Mouse (Mus musculus): ENCODE measurements around the gene 1700025C18Rik. TPM values are rescaled to one million over a fixed set of nuclear protein-coding genes. Genes with fewer than 3 reads are reported as not detected.
A peak's percentile ranks its signal among the peaks of the same experiment; 100 is the strongest.

Gene 1700025C18Rik
- polyA plus RNA-seq, 1 experiment from 2014 or later = not detected

DNA sequence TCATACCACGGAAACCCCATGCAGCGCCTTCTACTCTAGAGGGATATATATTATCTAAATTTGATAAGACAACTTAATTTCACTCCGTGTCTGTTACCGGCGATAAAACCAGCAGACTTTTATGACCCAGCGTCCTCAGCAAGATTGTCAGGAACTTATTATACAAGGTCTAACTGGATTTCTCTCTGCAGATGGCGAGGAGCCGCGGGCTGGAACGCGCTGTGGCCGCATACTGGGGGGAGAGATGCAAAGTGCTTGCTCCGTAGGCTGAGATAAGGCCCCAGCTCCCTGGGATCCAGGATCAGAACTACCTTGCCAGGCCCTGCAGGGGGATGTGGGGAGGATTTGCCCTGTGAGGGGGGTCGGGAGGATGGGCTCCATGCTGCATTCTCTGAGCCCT is 1.1 kb downstream of the 1700025C18Rik start:
- H3K27ac ChIP-seq = no peak overlapping the region
- no peaks in the 10 kb centered on the region for H3K4me1 ChIP-seq (replicated peaks; ENCODE audit: control insufficient read depth, insufficient read depth, low read length)
- no peak for DNase-seq (ENCODE audit: low spot score)
- H3K9ac ChIP-seq = no peak overlapping the region; the same call in 1 of the 2 replicates
- no peaks in the 10 kb centered on the region for H3K9me3 ChIP-seq (ENCODE audit: control insufficient read depth, low read length)
- H3K27me3 ChIP-seq (ENCODE audit: control insufficient read depth, insufficient read depth, low read length) = peaks cover 2% of the 10 kb centered on the region; the same call in 1 of the 2 replicates
- WGBS = 41% methylated on average over 14 of the region's 14 CpGs
- H3K4me2 ChIP-seq (replicated peaks) = no peak overlapping the region
- H3K36me3 ChIP-seq (replicated peaks; ENCODE audit: control insufficient read depth, insufficient read depth) = no peaks in the 10 kb centered on the region
- no peak for ATAC-seq (ENCODE audit: low FRiP score)
- H3K4me3 ChIP-seq (replicated peaks; ENCODE audit: low read length) = no peak overlapping the region

DNA sequence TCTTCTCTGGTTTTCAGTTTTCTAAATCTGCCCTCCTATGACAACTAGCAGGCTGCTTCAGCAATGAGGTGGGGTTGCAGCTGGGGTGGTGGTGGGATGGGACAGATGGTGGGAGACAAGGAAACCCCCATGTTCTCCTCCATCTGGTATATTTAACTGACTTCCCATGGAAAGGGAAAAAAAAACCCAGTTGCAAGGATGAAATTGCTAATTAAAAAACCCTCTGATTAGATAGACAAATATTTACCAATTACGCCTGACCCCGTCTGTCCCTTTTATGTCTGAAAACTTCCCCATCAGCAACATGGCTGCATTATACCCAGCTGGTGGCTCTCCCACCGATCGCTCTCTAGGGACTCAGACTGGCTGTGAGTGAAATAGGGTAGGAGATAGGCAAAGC is 3.9 kb downstream of the 1700025C18Rik start:
- Histone ChIP-seq H3K4me1 (replicated peaks; ENCODE audit: control insufficient read depth, insufficient read depth, low read length) (no peaks in the 10 kb centered on the region), H3K9ac (no peak overlapping the region), H3K36me3 (replicated peaks; ENCODE audit: control insufficient read depth, insufficient read depth) (no peaks in the 10 kb centered on the region), H3K27me3 (ENCODE audit: control insufficient read depth, insufficient read depth, low read length) (peaks cover 2% of the 10 kb centered on the region; the same call in 1 of the 2 replicates), H3K9me3 (ENCODE audit: control insufficient read depth, low read length) (no peaks in the 10 kb centered on the region), H3K27ac (no peak overlapping the region), H3K4me3 (replicated peaks; ENCODE audit: low read length) (no peak overlapping the region), H3K4me2 (replicated peaks) (no peak overlapping the region)
- 62% methylated on average over 4 of the region's 4 CpGs for WGBS
- no peak for ATAC-seq (ENCODE audit: low FRiP score)
- no peak for DNase-seq (ENCODE audit: low spot score)

DNA sequence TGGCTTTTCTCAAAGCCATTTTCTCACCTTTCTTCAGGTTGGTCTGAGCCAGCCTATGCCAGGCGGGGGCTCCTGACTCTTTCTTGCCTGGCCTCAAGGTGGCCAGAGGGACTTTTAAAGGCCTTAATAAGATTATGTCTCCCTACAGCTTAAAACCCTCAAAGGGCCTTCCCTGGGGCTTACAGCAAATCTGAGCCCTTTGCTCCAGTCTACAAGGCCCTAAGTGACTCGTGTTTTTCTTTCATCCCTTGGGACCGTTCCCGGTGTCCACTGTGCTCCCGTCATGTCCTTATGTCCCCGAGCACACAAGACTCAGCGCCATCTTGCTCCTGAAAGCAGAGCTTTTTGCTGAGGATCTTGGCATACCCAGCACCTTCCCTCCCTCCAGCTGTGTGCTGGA is 9.3 kb downstream of the 1700025C18Rik start:
- Histone ChIP-seq H3K9me3 (ENCODE audit: control insufficient read depth, low read length) (no peaks in the 10 kb centered on the region), H3K27me3 (ENCODE audit: control insufficient read depth, insufficient read depth, low read length) (peaks cover 26% of the 10 kb centered on the region), H3K36me3 (replicated peaks; ENCODE audit: control insufficient read depth, insufficient read depth) (no peaks in the 10 kb centered on the region), H3K4me2 (replicated peaks) (no peak overlapping the region), H3K4me3 (replicated peaks; ENCODE audit: low read length) (no peak overlapping the region), H3K4me1 (replicated peaks; ENCODE audit: control insufficient read depth, insufficient read depth, low read length) (peaks cover 27% of the 10 kb centered on the region), H3K27ac (no peak overlapping the region), H3K9ac (no peak overlapping the region)
- no peak for ATAC-seq (ENCODE audit: low FRiP score)
- DNase-seq (ENCODE audit: low spot score) = no peak
- WGBS = 37% methylated on average over 7 of the region's 7 CpGs

DNA sequence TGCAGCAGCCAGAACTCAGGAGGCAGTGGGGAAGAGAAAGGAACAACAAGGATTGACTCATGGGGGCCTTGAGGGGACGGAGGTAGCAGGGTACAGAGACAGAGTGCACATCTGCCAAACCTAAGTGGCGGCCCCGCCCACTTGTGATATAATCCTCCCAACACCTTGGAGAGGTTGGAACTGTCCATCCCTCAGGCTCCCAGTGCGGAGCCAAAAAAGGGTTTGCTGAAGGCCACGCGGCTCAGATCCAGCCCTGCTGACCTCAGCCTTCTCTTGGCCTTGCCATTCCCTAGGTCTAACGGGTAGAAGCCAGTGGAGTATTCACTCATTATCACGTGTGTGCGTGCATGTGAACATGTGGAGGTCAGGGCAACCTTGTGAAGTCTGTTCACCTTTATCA is 9.9 kb downstream of the 1700025C18Rik start:
- H3K27ac ChIP-seq = no peak overlapping the region
- no peak for DNase-seq (ENCODE audit: low spot score)
- no peaks in the 10 kb centered on the region for H3K9me3 ChIP-seq (ENCODE audit: control insufficient read depth, low read length)
- ATAC-seq (ENCODE audit: low FRiP score) = no peak
- H3K4me3 ChIP-seq (replicated peaks; ENCODE audit: low read length) = no peak overlapping the region
- H3K4me1 ChIP-seq (replicated peaks; ENCODE audit: control insufficient read depth, insufficient read depth, low read length) = peaks cover 30% of the 10 kb centered on the region
- WGBS = 38% methylated on average over 9 of the region's 9 CpGs
- H3K27me3 ChIP-seq (ENCODE audit: control insufficient read depth, insufficient read depth, low read length) = peaks cover 26% of the 10 kb centered on the region
- H3K36me3 ChIP-seq (replicated peaks; ENCODE audit: control insufficient read depth, insufficient read depth) = no peaks in the 10 kb centered on the region
- no peak overlapping the region for H3K4me2 ChIP-seq (replicated peaks)
- no peak overlapping the region for H3K9ac ChIP-seq

DNA sequence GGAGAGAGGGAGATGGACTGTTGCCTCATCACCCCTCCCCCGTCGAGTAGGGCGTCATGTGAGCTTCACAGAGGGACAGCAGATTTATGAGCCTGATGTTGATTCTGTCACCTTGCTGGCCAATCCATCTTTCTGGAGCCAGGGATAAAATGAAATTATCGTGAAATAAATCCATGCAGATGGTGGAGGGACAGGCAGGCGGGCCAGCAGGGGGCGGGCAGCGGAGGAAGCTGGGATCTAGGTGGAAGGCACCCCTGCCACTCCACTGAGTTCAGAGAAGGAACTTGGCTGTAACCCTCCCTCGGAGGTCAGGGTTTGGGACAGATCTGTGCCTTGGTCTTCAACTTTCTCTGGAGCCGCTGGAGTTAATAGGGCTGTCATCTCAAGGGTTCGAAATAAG is 11.9 kb downstream of the 1700025C18Rik start:
- Histone ChIP-seq H3K9ac (no peak overlapping the region; the same call in 1 of the 2 replicates), H3K27me3 (ENCODE audit: control insufficient read depth, insufficient read depth, low read length) (peaks cover 34% of the 10 kb centered on the region), H3K4me1 (replicated peaks; ENCODE audit: control insufficient read depth, insufficient read depth, low read length) (peaks cover 30% of the 10 kb centered on the region), H3K27ac (no peak overlapping the region), H3K4me3 (replicated peaks; ENCODE audit: low read length) (no peak overlapping the region), H3K9me3 (ENCODE audit: control insufficient read depth, low read length) (no peaks in the 10 kb centered on the region), H3K4me2 (replicated peaks) (no peak overlapping the region), H3K36me3 (replicated peaks; ENCODE audit: control insufficient read depth, insufficient read depth) (no peaks in the 10 kb centered on the region)
- 34% methylated on average over 10 of the region's 10 CpGs for WGBS
- ATAC-seq (ENCODE audit: low FRiP score) = no peak
- DNase-seq (ENCODE audit: low spot score) = no peak

DNA sequence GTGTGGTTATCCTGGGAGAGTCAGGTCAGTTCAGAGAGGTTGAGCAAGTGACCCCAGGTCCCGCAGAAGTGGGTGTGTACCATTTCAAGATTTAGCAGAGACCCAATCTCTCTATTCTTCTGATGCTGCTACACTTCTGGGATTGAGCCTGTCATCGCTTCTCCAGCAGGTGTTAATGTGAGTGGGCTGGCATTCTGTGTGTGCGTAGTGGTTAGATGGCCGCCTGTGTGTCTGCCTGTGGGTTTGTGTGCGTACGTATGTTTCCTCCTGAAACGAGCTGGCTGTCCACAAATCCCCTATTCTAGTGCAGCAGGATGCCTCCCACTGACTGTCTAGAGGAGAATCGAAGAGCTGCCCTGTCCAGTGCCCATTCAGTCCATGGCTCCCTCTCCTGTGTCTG is 12.5 kb downstream of the 1700025C18Rik start:
- H3K27me3 ChIP-seq (ENCODE audit: control insufficient read depth, insufficient read depth, low read length) = peaks cover 39% of the 10 kb centered on the region
- no peak overlapping the region for H3K4me2 ChIP-seq (replicated peaks)
- ATAC-seq (ENCODE audit: low FRiP score) (no peak), DNase-seq (ENCODE audit: low spot score) (no peak)
- H3K27ac ChIP-seq = no peak overlapping the region
- H3K36me3 ChIP-seq (replicated peaks; ENCODE audit: control insufficient read depth, insufficient read depth) = no peaks in the 10 kb centered on the region
- H3K9ac ChIP-seq = no peak overlapping the region
- H3K4me1 ChIP-seq (replicated peaks; ENCODE audit: control insufficient read depth, insufficient read depth, low read length) = peaks cover 30% of the 10 kb centered on the region
- H3K9me3 ChIP-seq (ENCODE audit: control insufficient read depth, low read length) = no peaks in the 10 kb centered on the region
- WGBS = 66% methylated on average over 8 of the region's 8 CpGs
- H3K4me3 ChIP-seq (replicated peaks; ENCODE audit: low read length) = no peak overlapping the region

DNA sequence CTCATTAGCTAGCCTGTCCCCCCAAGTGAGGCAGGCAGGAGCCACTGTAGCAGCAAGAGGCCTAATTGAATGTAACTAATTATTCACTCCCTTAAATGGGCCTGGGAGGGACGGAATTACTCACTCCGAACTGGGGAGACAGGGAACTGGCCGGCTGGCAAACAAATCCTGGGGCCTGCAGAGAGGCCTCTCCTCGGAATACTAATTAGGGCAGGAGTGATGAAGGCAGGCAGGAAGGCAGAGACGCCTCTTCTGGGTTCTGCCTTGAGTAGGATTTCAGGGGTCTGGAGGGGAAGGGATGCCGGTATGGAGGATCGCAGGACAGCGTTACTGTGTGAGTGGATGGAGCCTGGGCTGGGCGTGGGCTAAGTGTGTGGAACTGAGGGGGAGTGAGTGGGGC is 13.5 kb downstream of the 1700025C18Rik start:
- Histone ChIP-seq H3K27ac (no peak overlapping the region), H3K4me1 (replicated peaks; ENCODE audit: control insufficient read depth, insufficient read depth, low read length) (peaks cover 30% of the 10 kb centered on the region), H3K4me2 (replicated peaks) (no peak overlapping the region), H3K9ac (no peak overlapping the region), H3K4me3 (replicated peaks; ENCODE audit: low read length) (no peak overlapping the region), H3K36me3 (replicated peaks; ENCODE audit: control insufficient read depth, insufficient read depth) (no peaks in the 10 kb centered on the region), H3K27me3 (ENCODE audit: control insufficient read depth, insufficient read depth, low read length) (peaks cover 39% of the 10 kb centered on the region), H3K9me3 (ENCODE audit: control insufficient read depth, low read length) (no peaks in the 10 kb centered on the region)
- DNase-seq (ENCODE audit: low spot score) (no peak), ATAC-seq (ENCODE audit: low FRiP score) (peak; percentile 75)
- 4% methylated on average over 9 of the region's 9 CpGs for WGBS

DNA sequence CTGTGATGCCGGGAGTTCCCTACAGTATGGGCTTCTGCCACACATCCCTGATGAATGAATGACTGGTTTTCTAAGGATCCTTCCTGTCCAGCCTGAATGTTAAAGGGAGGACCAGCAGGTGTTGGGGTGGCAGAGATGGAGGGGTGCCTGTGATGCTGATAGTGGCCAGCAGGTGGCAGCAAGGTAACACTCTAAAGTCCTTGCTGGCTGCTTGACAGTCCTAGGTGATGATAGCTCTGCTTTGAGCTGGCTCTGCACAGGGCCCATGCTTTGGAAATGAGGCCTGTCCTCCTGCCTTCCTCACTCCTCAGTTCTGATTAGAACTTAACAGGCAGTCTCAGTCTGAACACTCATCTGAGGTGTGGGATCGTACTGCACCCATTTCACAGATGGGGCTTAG is 15.6 kb downstream of the 1700025C18Rik start:
- ATAC-seq (ENCODE audit: low FRiP score) (peak; percentile 46; the same call in 1 of the 2 replicates), DNase-seq (ENCODE audit: low spot score) (peak; percentile 89)
- Histone ChIP-seq H3K27me3 (ENCODE audit: control insufficient read depth, insufficient read depth, low read length) (peaks cover 38% of the 10 kb centered on the region), H3K9me3 (ENCODE audit: control insufficient read depth, low read length) (no peaks in the 10 kb centered on the region), H3K4me1 (replicated peaks; ENCODE audit: control insufficient read depth, insufficient read depth, low read length) (peaks cover 33% of the 10 kb centered on the region), H3K4me3 (replicated peaks; ENCODE audit: low read length) (no peak overlapping the region), H3K4me2 (replicated peaks) (no peak overlapping the region), H3K27ac (no peak overlapping the region), H3K36me3 (replicated peaks; ENCODE audit: control insufficient read depth, insufficient read depth) (no peaks in the 10 kb centered on the region), H3K9ac (no peak overlapping the region)
- 42% methylated on average over 2 of the region's 2 CpGs for WGBS

DNA sequence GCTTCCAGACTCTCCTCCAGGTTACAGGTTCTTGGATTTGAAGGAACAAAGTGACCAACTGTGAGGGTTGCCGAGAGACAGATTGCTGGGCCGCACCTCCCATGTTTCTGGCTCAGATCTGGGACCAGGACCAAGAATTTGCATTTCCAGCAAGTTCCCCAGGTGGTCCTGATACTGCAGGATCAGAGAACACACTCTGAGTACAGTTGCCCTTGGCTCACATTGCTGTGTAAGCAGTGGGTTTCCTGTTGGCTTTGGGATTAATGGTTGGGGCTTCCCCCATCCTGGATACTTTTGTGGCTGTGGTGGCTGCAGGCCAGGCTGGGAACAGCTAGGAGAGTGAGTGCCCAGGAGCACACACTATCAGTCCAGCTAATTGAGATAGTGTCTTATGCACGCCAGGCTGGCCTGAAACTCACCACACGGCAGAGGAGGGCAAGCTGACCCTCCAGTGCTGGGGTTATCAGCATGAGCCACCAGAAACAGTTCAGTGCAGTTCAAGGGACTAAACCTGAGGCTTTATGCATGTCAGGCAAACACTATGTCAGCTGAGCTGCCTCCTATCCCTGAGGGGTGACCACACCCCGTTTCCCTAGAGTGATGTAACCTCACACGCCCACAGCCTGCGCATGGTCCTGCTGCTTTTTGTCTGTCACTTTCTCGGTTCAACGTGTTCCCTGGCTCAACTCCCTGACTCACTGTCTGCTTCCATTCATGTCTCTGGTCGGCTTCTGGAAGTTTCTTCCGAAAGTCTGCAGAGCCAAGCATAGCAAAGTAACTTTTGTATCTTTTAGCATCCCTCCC is 16.3 kb downstream of the 1700025C18Rik start:
- ATAC-seq (ENCODE audit: low FRiP score) (no peak), DNase-seq (ENCODE audit: low spot score) (no peak)
- peaks cover 33% of the 10 kb centered on the region for H3K4me1 ChIP-seq (replicated peaks; ENCODE audit: control insufficient read depth, insufficient read depth, low read length)
- H3K27ac ChIP-seq = no peak overlapping the region
- peaks cover 38% of the 10 kb centered on the region for H3K27me3 ChIP-seq (ENCODE audit: control insufficient read depth, insufficient read depth, low read length)
- H3K9ac ChIP-seq = no peak overlapping the region
- no peak overlapping the region for H3K4me3 ChIP-seq (replicated peaks; ENCODE audit: low read length)
- 55% methylated on average over 11 of the region's 11 CpGs for WGBS
- no peaks in the 10 kb centered on the region for H3K36me3 ChIP-seq (replicated peaks; ENCODE audit: control insufficient read depth, insufficient read depth)
- no peak overlapping the region for H3K4me2 ChIP-seq (replicated peaks)
- no peaks in the 10 kb centered on the region for H3K9me3 ChIP-seq (ENCODE audit: control insufficient read depth, low read length)

Measured in hindbrain, embryonic 14.5 days (tissue).